Mouse (Mus musculus) c-Kit-positive CD71-negative TER-119-negative erythroid progenitor cells, embryonic 14.5 days (primary cell): ENCODE measurements around the gene Alpk1.
"Not testable (repeated sequence)": the region's sequence is repeated elsewhere in the genome, so short reads cannot be mapped to it uniquely, and the experiment has no call there.

Source experiments
- DNase-seq: peaks from one replicate; pipeline ENCODE4 v3.0.0-alpha.2; 2013; ENCODE audit warnings: low read depth

Gene Alpk1

GRCm38 (mm10) chr3:127790234-127791055 is 10.1 kb upstream of the Alpk1 start:
- DNase-seq, result no peak

GRCm38 (mm10) chr3:127789500-127790191 is 9.3 kb upstream of the Alpk1 start, which contains the start of gene Tifa:
TSS of gene Tifa (plus strand) at chr3:127789805.
- no peak for DNase-seq

- no peak for DNase-seq
These were observed 8.6 kb upstream of the Alpk1 start for GRCm38 (mm10) chr3:127788919-127789318.

- no peak for DNase-seq
These were observed 7.7 kb upstream of the Alpk1 start for GRCm38 (mm10) chr3:127788038-127788437.

- DNase-seq, result no peak
These were observed 6.7 kb upstream of the Alpk1 start for GRCm38 (mm10) chr3:127787032-127787431.

GRCm38 (mm10) chr3:127783680-127784079 is 3.4 kb upstream of the Alpk1 start:
- DNase-seq, result not testable (repeated sequence)

GRCm38 (mm10) chr3:127782921-127783320 is 2.6 kb upstream of the Alpk1 start:
- DNase-seq, result no peak

GRCm38 (mm10) chr3:127780921-127781320 is 594 bp upstream of the Alpk1 start:
- DNase-seq, result no peak

GRCm38 (mm10) chr3:127769146-127769545 is 11.2 kb downstream of the Alpk1 start:
- DNase-seq, result no peak

GRCm38 (mm10) chr3:127765971-127766370 is 14.4 kb downstream of the Alpk1 start:
- no peak for DNase-seq

- no peak for DNase-seq
These were observed 15.8 kb downstream of the Alpk1 start for GRCm38 (mm10) chr3:127764541-127764940.

GRCm38 (mm10) chr3:127763076-127763612 is 17.2 kb downstream of the Alpk1 start:
- DNase-seq, result peak; percentile 82

GRCm38 (mm10) chr3:127762403-127762802 is 17.9 kb downstream of the Alpk1 start:
- DNase-seq, result no peak

- no peak for DNase-seq
These were observed 21.1 kb downstream of the Alpk1 start for GRCm38 (mm10) chr3:127759212-127759611.

GRCm38 (mm10) chr3:127758806-127759205 is 21.5 kb downstream of the Alpk1 start:
- no peak for DNase-seq

- no peak for DNase-seq
These were observed 22.4 kb downstream of the Alpk1 start for GRCm38 (mm10) chr3:127757886-127758301.

GRCm38 (mm10) chr3:127756458-127756857 is 23.9 kb downstream of the Alpk1 start:
- DNase-seq, result no peak

- DNase-seq, result no peak
These were observed 30.3 kb downstream of the Alpk1 start for GRCm38 (mm10) chr3:127749981-127750562.

- no peak for DNase-seq
These were observed 31.1 kb downstream of the Alpk1 start for GRCm38 (mm10) chr3:127749266-127749665.

- DNase-seq, result no peak
These were observed 31.7 kb downstream of the Alpk1 start for GRCm38 (mm10) chr3:127748644-127749043.

- no peak for DNase-seq
These were observed 34.3 kb downstream of the Alpk1 start for GRCm38 (mm10) chr3:127745911-127746640.

- DNase-seq, result no peak
These were observed 34.8 kb downstream of the Alpk1 start for GRCm38 (mm10) chr3:127745504-127745903.
